Mouse (Mus musculus) liver, adult 2 months (tissue): ENCODE results near the gene Krt77.

Experiments
- CTCF ChIP-seq: fragments of 200-500 bp; IDR thresholded peaks from 2 replicates; pipeline ENCODE4 v1.5.1; 2011; ENCODE audit warnings: low read depth, low read length, control low read depth
- POLR2A ChIP-seq: fragments of 200-500 bp; IDR thresholded peaks from 2 replicates; pipeline ENCODE4 v1.6.1; 2011; ENCODE audit warnings: low read length, control low read depth; ENCODE audit not compliant: insufficient read depth; ENCODE audit errors: extremely low read depth

- no peak for TF ChIP-seq CTCF
- no peak for TF ChIP-seq POLR2A
Measured at GRCm38 (mm10) chr15:101829441-101829840, 40.1 kb downstream of the Krt77 start.
